Mouse (Mus musculus) lung, embryonic 14.5 days (tissue): ENCODE data around the gene C530008M17Rik. TPM values are rescaled to one million over a fixed set of nuclear protein-coding genes. Genes with fewer than 3 reads are reported as not detected.

Experiments
- ATAC-seq: fragments of 200-750 bp; cut with Nextera tagmentation; 2 replicates; pipeline ENCODE4 v1.8.0; 2017; ENCODE audit warnings: mild to moderate bottlenecking, moderate TSS enrichment, moderate library complexity; ENCODE audit not compliant: insufficient read depth
- DNase-seq: peaks from one replicate; pipeline ENCODE4 v3.0.0-alpha.2; 2015
- H3K27ac ChIP-seq: fragments of 300-500 bp; sonication (generic); 2 replicates; pipeline ENCODE4 v1.5.1; 2014; ENCODE audit warnings: low read depth, mild to moderate bottlenecking, moderate library complexity
- H3K27me3 ChIP-seq: fragments of 300-500 bp; sonication (generic); 2 replicates; pipeline ENCODE4 v1.6.1; 2014; ENCODE audit warnings: low read length, control low read depth; ENCODE audit not compliant: insufficient read depth
- H3K36me3 ChIP-seq: fragments of 300-500 bp; sonication (generic); 2 replicates; pipeline ENCODE4 v1.6.1; 2014; ENCODE audit warnings: control low read depth; ENCODE audit not compliant: insufficient read depth
- H3K4me1 ChIP-seq: fragments of 300-500 bp; sonication (generic); 2 replicates; pipeline ENCODE4 v1.6.1; 2014; ENCODE audit warnings: antibody characterized with exemption, control low read depth; ENCODE audit not compliant: insufficient read depth
- H3K4me2 ChIP-seq: fragments of 300-500 bp; sonication (generic); 2 replicates; pipeline ENCODE4 v1.6.1; 2014; ENCODE audit warnings: mild to moderate bottlenecking
- H3K4me3 ChIP-seq: fragments of 300-500 bp; sonication (generic); 2 replicates; pipeline ENCODE4 v1.5.1; 2014; ENCODE audit warnings: low read depth, low read length
- H3K9ac ChIP-seq: fragments of 300-500 bp; sonication (generic); 2 replicates; pipeline ENCODE4 v1.6.1; 2014
- H3K9me3 ChIP-seq: fragments of 300-500 bp; sonication (generic); 2 replicates; pipeline ENCODE4 v1.6.1; 2016; ENCODE audit warnings: low read depth, low read length, control low read depth
- CTCF ChIP-seq: IDR thresholded peaks from 2 replicates; pipeline ENCODE4 v1.5.1; 2016; ENCODE audit warnings: antibody characterized with exemption, low read depth
- WGBS: fragments of 180-500 bp; shearing (Covaris S2); extraction: QIAGEN DNeasy Blood & Tissue Kit; methylation state at CpG from one replicate; pipeline ENCODE4 v1.1.7; 2014; 5-methylcytosine and 5-hydroxymethylcytosine counted together
- polyA plus RNA-seq: library from polyadenylated mRNA; unstranded; fragments of >200 nt; fragmentation: Nextera tagmentation; extraction: Ambion mirVana; gene quantifications from 2 replicates; pipeline ENCODE4 v1.2.1, GENCODE M21; 2014

C530008M17Rik gene
- polyA plus RNA-seq, 1 experiment from 2014 or later: 14.8 TPM

DNA sequence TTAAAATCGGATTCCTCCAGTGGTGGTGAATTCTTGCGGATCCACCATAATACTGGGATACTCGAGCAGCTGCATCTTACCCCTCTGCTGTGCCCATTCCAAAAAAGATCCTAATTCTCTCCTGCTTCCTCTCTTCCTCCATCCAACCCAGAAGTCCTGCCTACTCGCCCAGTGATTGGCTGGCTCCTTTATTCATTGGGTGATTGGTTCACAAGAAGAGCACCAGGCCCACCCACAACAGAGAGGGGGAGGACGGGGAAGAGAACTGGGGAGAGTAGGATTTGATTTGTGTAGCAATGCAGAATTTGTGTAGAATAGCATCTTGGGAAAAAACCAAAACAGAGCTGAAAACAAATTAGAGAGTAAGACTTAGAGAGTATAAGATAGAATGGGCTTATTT, 180.7 kb downstream of the C530008M17Rik start:
- Histone ChIP-seq H3K9me3 (no peaks in the 10 kb centered on the region), H3K27me3 (no peaks in the 10 kb centered on the region), H3K36me3 (no peaks in the 10 kb centered on the region), H3K4me1 (no peaks in the 10 kb centered on the region), H3K9ac (no peak overlapping the region), H3K27ac (no peak overlapping the region), H3K4me2 (no peak overlapping the region), H3K4me3 (no peak overlapping the region)
- ATAC-seq (no peak), DNase-seq (no peak)
- WGBS: 56% methylated on average over 5 of the region's 5 CpGs
- TF ChIP-seq CTCF: no peak

DNA sequence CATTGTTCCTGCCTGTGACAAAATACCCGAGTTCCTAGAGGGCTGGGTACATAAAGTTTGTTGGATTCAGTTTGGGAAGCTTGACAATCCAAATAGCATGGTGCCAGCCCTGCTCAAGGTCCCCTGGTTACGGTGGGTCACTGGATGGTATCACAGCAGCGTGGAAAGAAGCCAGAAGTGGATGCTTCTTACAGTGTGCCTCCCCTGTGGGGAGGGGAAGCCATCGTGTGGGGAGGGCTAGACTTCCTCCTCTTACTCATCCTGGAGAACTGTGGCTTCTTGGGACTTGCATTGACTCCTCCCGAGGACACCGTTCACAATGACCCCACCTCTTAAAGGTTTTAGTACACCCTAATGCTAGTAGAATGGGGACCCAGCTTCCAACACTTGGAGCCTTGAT, 183.5 kb downstream of the C530008M17Rik start:
- H3K4me1 ChIP-seq: no peaks in the 10 kb centered on the region
- ATAC-seq (no peak), DNase-seq (no peak)
- no peak for TF ChIP-seq CTCF
- 76% methylated on average over 6 of the region's 6 CpGs for WGBS
- H3K4me3 ChIP-seq: no peak overlapping the region
- no peaks in the 10 kb centered on the region for H3K9me3 ChIP-seq
- no peak overlapping the region for H3K4me2 ChIP-seq
- H3K36me3 ChIP-seq: no peaks in the 10 kb centered on the region
- H3K27me3 ChIP-seq: no peaks in the 10 kb centered on the region
- H3K9ac ChIP-seq: no peak overlapping the region
- H3K27ac ChIP-seq: no peak overlapping the region

DNA sequence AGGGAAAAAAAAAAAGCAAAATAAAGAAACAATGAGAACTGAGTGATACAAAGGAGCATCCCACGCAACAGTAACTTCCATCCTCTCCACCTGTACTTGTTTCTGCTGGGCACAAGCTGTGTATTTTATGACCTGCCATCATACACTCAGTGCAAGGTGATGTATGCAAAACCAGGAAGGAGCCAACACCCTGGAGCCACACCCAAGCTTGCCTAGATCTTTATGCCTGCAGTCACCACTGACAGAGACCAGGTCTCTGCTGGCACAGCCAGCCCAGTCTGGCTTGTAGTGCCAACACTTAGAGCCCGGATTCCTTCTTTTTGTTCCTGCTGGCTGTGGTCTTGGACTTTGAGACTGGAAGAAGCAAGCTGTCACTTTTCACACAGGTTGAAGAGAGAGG, 185.5 kb downstream of the C530008M17Rik start:
- H3K36me3 ChIP-seq: no peaks in the 10 kb centered on the region
- no peak overlapping the region for H3K4me3 ChIP-seq
- no peak for DNase-seq
- H3K4me1 ChIP-seq: no peaks in the 10 kb centered on the region
- 85% methylated on average over 2 of the region's 2 CpGs for WGBS
- ATAC-seq: no peak
- no peak overlapping the region for H3K27ac ChIP-seq
- no peaks in the 10 kb centered on the region for H3K27me3 ChIP-seq
- no peaks in the 10 kb centered on the region for H3K9me3 ChIP-seq
- no peak for TF ChIP-seq CTCF
- H3K4me2 ChIP-seq: no peak overlapping the region
- H3K9ac ChIP-seq: no peak overlapping the region

DNA sequence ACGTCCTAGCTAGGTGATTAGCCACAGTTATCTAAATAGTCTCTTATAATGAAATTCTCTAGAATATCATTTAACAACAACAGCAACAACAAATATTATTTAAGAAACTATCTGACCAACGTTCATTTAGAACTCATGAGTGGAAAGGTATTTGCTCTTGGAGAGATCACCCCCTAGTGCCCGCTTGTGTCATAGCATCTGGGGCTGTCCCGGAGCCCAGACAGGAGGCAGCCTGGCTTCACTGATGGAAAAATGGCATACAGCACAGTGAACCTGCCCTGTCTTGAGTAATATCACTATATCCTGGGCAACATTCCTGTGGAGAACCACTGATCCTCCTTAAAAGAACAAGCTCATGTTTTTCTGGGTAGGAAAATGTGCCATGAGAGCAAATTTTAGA, 187.1 kb downstream of the C530008M17Rik start:
- Histone ChIP-seq H3K27me3 (no peaks in the 10 kb centered on the region), H3K9me3 (no peaks in the 10 kb centered on the region), H3K36me3 (no peaks in the 10 kb centered on the region), H3K4me2 (no peak overlapping the region), H3K9ac (no peak overlapping the region), H3K4me1 (no peaks in the 10 kb centered on the region), H3K4me3 (no peak overlapping the region), H3K27ac (no peak overlapping the region)
- DNase-seq (peak; percentile 83), ATAC-seq (peak; percentile 51; the same call in 1 of the 2 replicates)
- 8% methylated on average over 4 of the region's 4 CpGs for WGBS
- TF ChIP-seq CTCF: peak; percentile 84

DNA sequence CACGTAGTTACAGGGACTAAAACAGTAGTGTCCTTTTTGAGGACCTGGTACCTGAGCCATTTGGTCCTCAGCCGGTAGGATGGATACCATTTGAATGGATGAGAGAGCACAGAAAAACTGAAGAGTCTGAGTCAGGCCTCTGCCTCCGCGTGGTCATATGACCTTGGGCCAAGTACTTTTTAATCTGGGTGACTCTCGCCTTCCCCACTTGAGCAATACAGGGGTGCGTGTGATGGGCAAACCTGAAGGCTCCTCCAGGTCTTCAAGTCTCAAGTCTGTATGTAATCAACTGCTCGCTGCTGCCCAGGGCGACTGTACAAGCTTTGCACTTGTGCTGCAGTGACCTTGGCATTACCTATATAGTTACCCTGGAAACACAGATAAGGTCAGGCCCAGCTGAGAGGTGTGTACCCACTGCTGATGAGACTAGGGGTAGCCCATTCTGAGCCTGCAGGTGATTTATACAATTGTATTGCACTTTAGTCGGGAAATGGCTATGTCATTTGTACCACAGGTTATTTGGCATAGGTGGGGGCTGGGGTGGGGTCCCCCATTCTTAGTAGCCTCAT, 187.6 kb downstream of the C530008M17Rik start:
- Histone ChIP-seq H3K4me2 (no peak overlapping the region), H3K36me3 (no peaks in the 10 kb centered on the region), H3K27me3 (no peaks in the 10 kb centered on the region), H3K9ac (no peak overlapping the region), H3K27ac (no peak overlapping the region), H3K4me3 (no peak overlapping the region), H3K4me1 (no peaks in the 10 kb centered on the region), H3K9me3 (no peaks in the 10 kb centered on the region)
- DNase-seq: no peak
- ATAC-seq: 0 out of 2 replicates have a peak, but pooled peaks have one; percentile 16
- TF ChIP-seq CTCF: no peak
- 71% methylated on average over 9 of the region's 9 CpGs for WGBS

DNA sequence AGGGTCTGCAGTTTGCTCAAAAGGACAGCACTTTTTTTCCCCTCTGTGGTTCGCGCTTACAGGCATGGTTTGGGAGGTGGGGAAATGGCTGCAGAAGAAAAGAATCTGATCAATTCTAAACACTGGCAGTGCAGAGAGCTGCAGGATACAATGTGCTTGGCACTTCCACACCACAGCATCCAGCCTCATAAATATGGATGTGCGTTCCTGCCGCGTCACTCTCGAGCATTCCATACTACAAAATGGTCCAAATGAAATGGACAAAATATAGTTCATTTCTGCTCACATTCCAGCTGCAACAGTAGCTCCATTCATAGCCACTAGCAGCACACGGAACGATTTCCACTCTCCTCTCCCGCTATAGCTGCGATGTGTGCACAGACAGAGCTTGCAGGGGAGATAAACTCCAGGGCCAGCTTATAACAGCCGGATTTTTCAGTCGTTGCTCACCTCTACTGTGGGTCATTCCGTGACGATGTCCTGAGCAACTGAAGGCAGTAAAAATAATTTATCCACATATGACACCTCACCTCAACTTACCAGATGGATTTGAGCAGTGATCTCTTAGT, 188.4 kb downstream of the C530008M17Rik start:
- Histone ChIP-seq H3K4me2 (no peak overlapping the region), H3K27me3 (no peaks in the 10 kb centered on the region), H3K4me1 (no peaks in the 10 kb centered on the region), H3K9me3 (no peaks in the 10 kb centered on the region), H3K4me3 (no peak overlapping the region), H3K9ac (no peak overlapping the region), H3K36me3 (0 out of 2 replicates have a peak, but pooled peaks cover 1% of the 10 kb centered on the region), H3K27ac (no peak overlapping the region)
- 73% methylated on average over 14 of the region's 14 CpGs for WGBS
- no peak for ATAC-seq
- TF ChIP-seq CTCF: no peak
- no peak for DNase-seq

DNA sequence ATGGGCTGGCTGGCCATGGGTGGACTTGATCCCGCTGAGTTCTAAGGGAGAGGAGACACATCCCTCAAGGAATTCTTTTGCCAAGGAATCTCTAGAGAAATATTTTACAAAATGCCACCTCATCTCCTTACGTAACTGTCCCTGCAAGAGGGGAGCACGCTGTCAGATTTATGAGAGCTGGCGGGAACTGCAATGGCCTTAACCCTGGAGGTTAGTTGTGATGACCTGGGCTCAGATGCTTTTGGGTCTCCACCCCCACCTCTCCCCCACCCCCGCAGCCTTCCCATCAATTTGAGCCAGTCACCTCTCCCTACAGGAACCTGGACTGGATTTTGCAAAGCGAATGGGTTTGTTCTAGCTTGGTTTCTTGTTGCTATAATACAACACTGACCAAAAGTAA, 190.8 kb downstream of the C530008M17Rik start:
- TF ChIP-seq CTCF: no peak
- WGBS: 78% methylated on average over 6 of the region's 6 CpGs
- H3K9ac ChIP-seq: no peak overlapping the region
- no peaks in the 10 kb centered on the region for H3K9me3 ChIP-seq
- H3K4me1 ChIP-seq: no peaks in the 10 kb centered on the region
- DNase-seq: no peak
- no peak overlapping the region for H3K4me3 ChIP-seq
- ATAC-seq: no peak
- 0 out of 2 replicates have a peak, but pooled peaks cover 4% of the 10 kb centered on the region for H3K36me3 ChIP-seq
- no peak overlapping the region for H3K4me2 ChIP-seq
- no peaks in the 10 kb centered on the region for H3K27me3 ChIP-seq
- H3K27ac ChIP-seq: no peak overlapping the region
